Mouse (Mus musculus) lung, adult 2 months (tissue): ENCODE data around the gene Usp29. TPM values are rescaled to one million over a fixed set of nuclear protein-coding genes. Genes with fewer than 3 reads are reported as not detected.

Experiments used
- DNase-seq: peaks from one replicate; pipeline ENCODE4 v3.0.0; 2022
- H3K4me1 ChIP-seq: fragments of 200-500 bp; 2 replicates; pipeline ENCODE4 v1.6.1; 2011; ENCODE audit warnings: low read length; ENCODE audit not compliant: control insufficient read depth, insufficient read depth
- H3K4me3 ChIP-seq: fragments of 200-500 bp; replicated peaks from 2 replicates; pipeline ENCODE3; 2011; ENCODE audit warnings: low read depth, mild to moderate bottlenecking, control low read depth, low read length; ENCODE audit errors: extremely low read depth
- CTCF ChIP-seq: fragments of 200-500 bp; IDR thresholded peaks from 2 replicates; pipeline ENCODE4 v1.5.1; 2011; ENCODE audit warnings: mild to moderate bottlenecking, low read length, control low read depth; ENCODE audit not compliant: insufficient read depth
- POLR2A ChIP-seq: fragments of 200-500 bp; IDR thresholded peaks from 2 replicates; pipeline ENCODE4 v1.6.1; 2011; ENCODE audit warnings: low read depth, mild to moderate bottlenecking, control low read depth, low read length, borderline replicate concordance; ENCODE audit errors: extremely low read depth
- WGBS: fragments of 180-500 bp; shearing (Covaris S2); methylation state at CpG from one replicate; pipeline ENCODE4 v1.1.7; 2018; 5-methylcytosine and 5-hydroxymethylcytosine counted together
- polyA plus RNA-seq: library from polyadenylated mRNA; depleted of rRNA; stranded (reverse); fragments of >200 nt; gene quantifications from 2 replicates; pipeline ENCODE4 v1.2.3, GENCODE M21; 2012

The Usp29 gene
- polyA plus RNA-seq, 1 experiment, result 0.04 TPM

DNA sequence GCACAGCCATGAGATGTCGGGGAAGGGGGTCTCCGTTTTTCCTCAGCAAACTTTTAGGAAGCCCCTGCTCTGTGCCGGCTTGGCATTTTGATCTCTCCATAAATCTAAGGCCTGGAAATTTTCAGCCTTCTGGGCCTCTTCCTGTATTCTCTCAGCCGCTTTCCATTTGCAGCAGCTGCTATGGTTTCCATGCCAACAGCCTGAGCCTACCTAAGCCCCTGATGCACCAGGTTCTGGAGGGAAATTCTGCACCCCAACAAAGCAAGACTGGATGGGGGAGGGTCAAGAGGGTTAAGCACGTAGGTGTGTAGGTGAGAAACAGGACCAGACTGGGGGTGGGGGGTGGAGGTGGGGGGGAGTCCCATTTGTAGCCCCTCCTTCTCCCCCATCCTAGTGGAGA lies 105.0 kb downstream of the Usp29 start:
- no peak overlapping the region for H3K4me3 ChIP-seq
- no peak for DNase-seq
- 38% methylated on average over 5 of the region's 5 CpGs for WGBS
- no peak for TF ChIP-seq CTCF
- H3K4me1 ChIP-seq, result no peaks in the 10 kb centered on the region

DNA sequence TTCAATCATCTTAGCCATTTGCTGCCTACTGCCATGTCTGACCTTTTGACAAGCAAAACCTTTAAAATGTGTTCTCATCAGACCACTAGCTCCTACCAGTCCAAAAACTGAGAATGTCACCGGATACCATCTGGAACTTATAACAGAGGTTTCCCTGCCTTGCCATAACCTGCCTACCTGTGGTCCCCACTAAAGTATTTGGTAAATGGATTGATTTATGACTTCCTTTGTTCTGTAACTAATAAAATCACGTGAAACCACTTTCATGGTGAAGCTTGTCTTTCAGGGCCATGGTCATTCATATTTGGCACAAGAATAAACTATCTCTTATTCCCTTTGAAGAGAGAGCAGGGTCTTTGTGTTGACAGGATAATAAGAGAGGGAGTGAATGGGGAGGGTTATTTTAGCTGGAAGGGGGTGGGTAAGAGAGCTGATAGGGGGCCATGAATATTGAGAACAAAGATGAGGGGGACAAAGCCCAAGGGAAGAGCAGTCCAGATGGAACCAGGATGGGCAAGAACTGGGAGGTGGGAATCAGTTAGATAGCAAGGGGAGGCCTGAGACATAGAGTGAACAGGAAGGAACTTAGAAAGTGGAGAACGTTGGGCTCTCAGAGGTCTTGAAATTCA lies 107.0 kb downstream of the Usp29 start:
- TF ChIP-seq POLR2A, result no peak
- no peak for TF ChIP-seq CTCF
- WGBS, result 65% methylated on average over 3 of the region's 3 CpGs
- Histone ChIP-seq H3K4me3 (no peak overlapping the region), H3K4me1 (no peaks in the 10 kb centered on the region)
- DNase-seq, result no peak

DNA sequence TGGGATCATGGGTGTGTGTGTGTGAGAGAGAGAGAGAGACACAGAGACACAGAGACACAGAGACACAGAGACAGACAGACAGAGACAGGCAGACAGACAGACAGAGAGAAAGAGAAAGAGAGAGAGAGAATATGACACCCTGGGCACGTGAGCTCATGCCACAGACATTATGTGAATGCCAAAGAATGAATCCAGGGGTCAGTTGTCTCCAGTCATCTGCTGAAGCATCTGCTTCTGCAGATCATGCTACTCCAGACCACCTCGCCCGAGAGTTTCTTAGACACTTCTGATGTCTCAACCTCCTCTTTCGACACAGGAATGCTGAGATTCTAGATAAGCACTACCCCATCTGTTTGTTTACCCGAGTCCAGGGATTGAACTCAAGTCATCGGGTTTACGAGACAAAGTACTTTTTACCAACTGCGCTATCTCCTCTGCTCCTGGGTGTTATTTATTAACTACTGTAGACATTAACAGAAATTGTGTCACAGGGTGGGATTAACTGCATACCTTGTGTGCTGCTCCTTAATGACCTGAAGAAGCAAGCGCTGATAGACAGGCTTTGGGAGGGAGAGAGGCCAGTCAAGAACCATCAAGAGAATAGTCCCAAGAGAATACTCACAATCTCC lies 107.7 kb downstream of the Usp29 start:
- no peak for DNase-seq
- TF ChIP-seq CTCF (no peak), POLR2A (no peak)

DNA sequence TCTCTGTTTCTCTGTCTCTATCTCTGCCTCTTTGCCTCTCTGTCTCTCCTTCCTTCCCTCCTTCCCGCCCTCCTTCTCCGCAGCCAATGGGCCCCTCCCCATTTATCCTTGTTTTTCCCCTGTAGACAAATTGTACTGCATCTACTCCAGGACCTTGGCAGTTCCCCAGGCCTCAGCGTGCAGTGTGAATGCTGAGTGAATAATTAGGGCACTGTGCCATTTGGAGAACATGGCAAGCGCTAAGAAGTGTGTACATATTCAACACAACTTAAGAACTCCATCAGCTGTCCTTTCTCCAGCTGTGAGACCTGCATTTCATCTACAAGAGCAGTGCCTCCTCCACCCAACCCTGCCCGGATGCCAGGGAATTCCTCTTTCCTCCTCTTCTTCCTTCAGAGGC lies 110.5 kb downstream of the Usp29 start:
- Histone ChIP-seq H3K4me1 (no peaks in the 10 kb centered on the region), H3K4me3 (no peak overlapping the region)
- no peak for DNase-seq
- WGBS, result 50% methylated on average over 5 of the region's 5 CpGs
- no peak for TF ChIP-seq POLR2A
- TF ChIP-seq CTCF, result no peak

More for the DNA sequence above, 107.7 kb downstream of the Usp29 start:
- Histone ChIP-seq H3K4me1 (no peaks in the 10 kb centered on the region), H3K4me3 (no peak overlapping the region)
- WGBS, result 38% methylated on average over 9 of the region's 9 CpGs

DNA sequence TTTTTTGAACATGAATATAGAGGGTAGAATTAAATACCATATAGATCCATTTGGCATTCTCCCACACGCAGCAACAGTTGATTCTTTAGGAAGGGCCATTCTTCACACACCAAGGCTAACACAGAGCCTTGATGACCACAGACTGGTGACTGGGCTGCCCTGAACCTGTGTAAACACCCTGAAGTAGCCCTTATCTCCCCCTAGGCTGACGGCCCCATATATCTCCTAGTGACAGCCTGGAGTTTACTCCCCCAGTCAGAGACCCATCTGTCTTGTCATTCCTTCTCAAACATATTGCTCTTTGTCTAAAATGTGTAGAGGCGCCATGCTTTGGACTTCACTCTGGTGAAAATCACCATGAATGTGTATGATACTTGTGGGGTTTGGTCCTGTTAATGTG lies 119.1 kb downstream of the Usp29 start:
- DNase-seq, result no peak
- Histone ChIP-seq H3K4me1 (no peaks in the 10 kb centered on the region), H3K4me3 (no peak overlapping the region)
- no peak for TF ChIP-seq POLR2A
- TF ChIP-seq CTCF, result no peak
- 60% methylated on average over 3 of the region's 3 CpGs for WGBS

DNA sequence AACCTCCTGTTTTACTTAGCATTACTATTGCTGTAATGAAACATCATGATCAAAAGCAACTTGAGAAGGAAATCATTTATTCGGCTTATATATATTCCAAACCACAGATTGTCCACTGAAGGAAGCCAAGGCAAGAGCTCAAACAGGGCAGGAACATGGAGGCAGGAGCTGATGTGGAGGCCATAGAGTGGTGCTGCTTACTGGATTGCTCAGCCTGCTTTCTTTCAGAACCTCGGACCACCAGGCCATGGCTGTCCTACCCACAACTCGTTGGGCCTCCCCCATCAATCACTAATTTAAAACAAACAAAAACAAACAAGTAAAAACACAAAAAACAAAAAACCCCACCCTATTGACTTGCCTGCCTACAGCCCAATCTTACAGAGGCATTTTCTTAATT lies 119.9 kb downstream of the Usp29 start:
- Histone ChIP-seq H3K4me1 (no peaks in the 10 kb centered on the region), H3K4me3 (no peak overlapping the region)
- WGBS, result 54% methylated on average over 3 of the region's 3 CpGs
- no peak for DNase-seq
- TF ChIP-seq POLR2A (no peak), CTCF (no peak)

DNA sequence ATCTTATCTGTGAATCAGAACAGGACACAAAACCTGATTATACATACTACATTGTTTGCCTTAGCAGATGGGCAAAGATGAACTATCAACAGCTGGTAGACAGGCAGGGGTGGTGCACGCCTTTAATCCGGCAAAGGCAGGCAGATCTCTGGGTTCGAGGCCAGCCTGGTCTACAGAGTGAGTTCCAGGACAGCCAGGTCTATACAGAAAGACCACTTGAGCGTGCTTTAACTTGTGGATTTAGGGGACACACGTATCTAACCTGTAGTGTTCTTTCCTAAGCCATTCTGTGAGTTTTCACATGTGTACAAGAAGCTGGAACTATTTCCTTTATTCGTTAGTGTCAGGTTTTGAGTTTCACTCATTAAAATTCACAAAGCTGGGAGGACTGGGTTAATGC lies 120.9 kb downstream of the Usp29 start:
- no peak for TF ChIP-seq CTCF
- no peak for TF ChIP-seq POLR2A
- no peak overlapping the region for H3K4me3 ChIP-seq
- no peak for DNase-seq
- 69% methylated on average over 6 of the region's 6 CpGs for WGBS
- no peaks in the 10 kb centered on the region for H3K4me1 ChIP-seq

DNA sequence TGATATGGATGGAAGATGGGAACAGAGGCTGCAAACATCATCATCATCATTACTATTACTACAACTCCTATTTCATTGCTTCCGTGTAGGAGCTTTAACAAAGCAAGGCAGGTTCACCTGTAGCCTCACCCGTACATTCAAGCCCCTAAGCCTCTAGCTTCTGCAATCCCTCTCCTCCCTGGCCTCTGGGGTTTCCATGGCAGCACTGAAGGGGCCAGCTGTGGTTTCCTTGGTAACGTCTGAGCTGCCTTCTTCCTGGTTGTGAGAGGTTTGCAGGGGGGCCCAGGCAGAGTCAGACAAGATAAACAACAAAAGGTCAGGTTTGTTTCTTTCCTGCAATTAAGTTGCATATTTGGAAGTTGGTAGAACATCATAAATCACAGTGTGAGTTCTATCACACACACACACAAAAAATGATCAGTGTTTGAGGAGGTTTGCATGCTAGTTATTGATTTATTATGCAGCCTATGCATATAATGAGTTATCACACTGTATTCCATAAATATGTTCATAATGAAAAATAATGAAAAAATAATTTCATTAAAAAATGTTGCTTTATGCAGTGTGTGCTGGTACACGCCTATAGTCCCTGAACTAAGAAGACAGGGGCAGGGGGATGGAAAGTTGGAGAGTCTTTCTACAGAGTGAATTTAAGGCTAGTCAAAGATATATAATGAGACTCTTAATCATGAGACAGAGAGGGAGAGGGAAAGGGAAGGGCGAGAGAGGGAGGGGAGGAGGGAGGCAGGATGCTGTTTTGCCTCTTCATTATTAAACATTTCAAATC lies 121.5 kb downstream of the Usp29 start:
- TF ChIP-seq POLR2A (no peak), CTCF (no peak)
- H3K4me3 ChIP-seq, result no peak overlapping the region
- no peaks in the 10 kb centered on the region for H3K4me1 ChIP-seq
- DNase-seq, result no peak
- WGBS, result 36% methylated on average over 5 of the region's 5 CpGs

DNA sequence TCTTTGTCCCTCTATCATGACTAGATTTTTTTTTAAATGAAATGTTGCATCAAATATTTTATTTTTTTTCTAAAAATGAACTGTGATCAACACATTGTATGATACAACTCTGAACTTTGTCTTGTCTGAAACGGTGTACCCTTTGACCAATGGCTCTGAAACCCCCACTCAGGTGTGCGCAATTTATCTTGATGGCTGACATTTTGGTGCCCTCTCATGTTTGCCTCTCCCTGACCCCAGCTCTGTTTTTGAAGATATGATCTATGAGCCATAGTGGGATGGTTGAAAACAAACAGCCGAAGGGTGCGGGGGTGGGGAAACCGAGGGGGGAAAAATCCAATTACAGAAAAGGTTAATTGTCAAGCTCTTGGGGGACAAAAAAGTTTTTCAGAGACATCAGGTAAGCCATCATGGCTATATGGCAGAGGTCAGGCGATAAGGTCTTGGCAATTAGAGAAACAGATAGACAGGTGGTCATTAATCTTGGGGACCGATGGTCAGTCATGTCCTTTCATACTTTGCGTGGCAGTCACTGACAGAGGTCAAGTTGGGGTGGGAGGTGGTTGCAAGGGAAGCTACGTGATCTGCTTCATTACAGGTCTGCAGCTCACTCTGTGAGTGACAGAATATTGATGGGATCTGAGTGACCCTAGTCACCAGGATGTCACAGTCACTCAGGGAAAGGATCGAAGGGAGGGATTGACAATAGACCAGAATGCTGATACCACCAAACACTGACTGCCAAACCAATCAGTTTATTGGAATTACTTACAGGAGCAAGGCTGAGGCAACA lies 125.4 kb downstream of the Usp29 start:
- WGBS, result 55% methylated on average over 10 of the region's 10 CpGs
- no peak for DNase-seq
- H3K4me1 ChIP-seq, result no peaks in the 10 kb centered on the region
- no peak for TF ChIP-seq CTCF
- no peak for TF ChIP-seq POLR2A
- no peak overlapping the region for H3K4me3 ChIP-seq

DNA sequence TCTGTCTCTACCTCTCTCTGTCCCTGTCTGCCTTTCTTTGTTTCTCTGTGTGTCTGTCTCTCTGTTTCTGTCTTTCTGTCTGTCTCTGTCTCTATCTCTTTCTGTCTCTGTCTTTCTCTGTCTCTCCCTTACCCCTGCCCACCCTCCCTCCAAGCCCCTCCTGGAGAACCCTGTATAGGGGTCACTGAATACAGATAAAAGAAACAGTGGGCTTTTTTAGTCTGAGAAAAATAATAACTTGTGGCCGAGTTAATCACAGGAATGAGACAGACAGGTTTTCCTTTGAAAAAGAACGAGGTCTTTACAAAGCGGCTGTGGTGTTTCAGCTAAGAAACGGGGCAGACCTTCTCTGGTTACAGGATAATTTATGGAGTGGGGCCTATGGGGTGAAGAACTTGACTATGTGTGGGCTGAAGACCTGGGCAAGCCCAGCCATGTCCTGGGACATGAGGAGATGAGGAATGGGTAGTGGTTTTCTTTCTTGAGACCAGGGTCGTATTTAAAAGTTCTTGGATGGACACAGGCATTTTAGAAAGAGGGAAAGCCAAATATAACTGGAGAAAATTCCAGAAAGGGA lies 128.4 kb downstream of the Usp29 start:
- Histone ChIP-seq H3K4me1 (no peaks in the 10 kb centered on the region), H3K4me3 (no peak overlapping the region)
- TF ChIP-seq CTCF (no peak), POLR2A (no peak)
- 35% methylated on average over 5 of the region's 5 CpGs for WGBS
- no peak for DNase-seq
